ENCODE assay signal across 22 mouse cellular contexts in genomic region chr5:41983556-41983955, GRCm38 (mm10).
A peak's percentile ranks its signal among the peaks of the same experiment; 100 is the strongest.
DNase-seq lines count a peak whose midpoint lies in the region; ATAC-seq and TF ChIP-seq lines count a peak whose summit lies in the region.
"Had no signal": no experiment of that assay in that cellular context is flagged by ENCODE, and none has a peak within 500 bp of the region (broad histone marks: within the 10 kb centered on the region; RNA-seq: fewer than 3 reads in every experiment).

No protein-coding gene starts in this region.

- TF ChIP-seq POLR2A in brain, embryonic 14.5 days (IDR thresholded peaks at IDR 0.05; ENCODE audit: borderline replicate concordance, extremely low read depth, insufficient read depth, insufficient read length, poor library complexity, severe bottlenecking): no peak

- no peak overlapping the region for H3K4me3 ChIP-seq in midbrain, embryonic 15.5 days
- no peak overlapping the region for H3K4me3 ChIP-seq in midbrain, embryonic 11.5 days (ENCODE audit: low read depth, low read length)
- H3K4me3 ChIP-seq: embryonic facial prominence, embryonic 13.5 days; embryonic facial prominence, embryonic 15.5 days; erythroblast, embryonic 14.5 days; forebrain, embryonic 10.5 days; forebrain, embryonic 12.5 days had no signal

- peak; percentile 72; the same call in 1 of the 2 replicates for ATAC-seq in midbrain, embryonic 15.5 days (replicated peaks)
- ATAC-seq in midbrain, embryonic 11.5 days (ENCODE audit: low FRiP score): no peak
- no peak for ATAC-seq in frontal cortex, adult (ENCODE audit: low TSS enrichment)
- ATAC-seq: forebrain, embryonic 14.5 days; forebrain, embryonic 16.5 days had no signal

- H3K4me2 ChIP-seq in midbrain, embryonic 15.5 days: no peak overlapping the region
- no peak overlapping the region for H3K4me2 ChIP-seq in midbrain, embryonic 11.5 days
- H3K4me2 ChIP-seq: embryonic facial prominence, embryonic 13.5 days; embryonic facial prominence, embryonic 15.5 days; forebrain, embryonic 12.5 days had no signal

- no peaks in the 10 kb centered on the region for H3K9me3 ChIP-seq in midbrain, embryonic 15.5 days
- no peaks in the 10 kb centered on the region for H3K9me3 ChIP-seq in midbrain, embryonic 11.5 days (ENCODE audit: control insufficient read depth, low read length)
- H3K9me3 ChIP-seq: embryonic facial prominence, embryonic 13.5 days; embryonic facial prominence, embryonic 15.5 days; forebrain, embryonic 10.5 days; forebrain, embryonic 12.5 days had no signal

- no peak for DNase-seq in midbrain, embryonic 11.5 days (ENCODE audit: low spot score, missing footprints)
- DNase-seq in brain, adult 2 months (ENCODE audit: low read depth, low spot score): peak; percentile 21
- peak; percentile 49 for DNase-seq in brain, embryonic 14.5 days (ENCODE audit: low read depth)
- DNase-seq: adrenal gland, adult 2 months; adrenal gland, postnatal 10 days; adrenal gland, postnatal 25 days; cerebellum, adult 11 months; cerebellum, adult 18-20 months; cerebellum, adult 8-10 months; cerebellum, adult 9-11 months; cerebellum, postnatal 14 days; cerebellum, postnatal 36 days; embryo, embryonic 11 days had no signal

- WGBS in midbrain, embryonic 15.5 days: 56% methylated on average over 4 of the region's 4 CpGs
- 70% methylated on average over 4 of the region's 4 CpGs for WGBS in midbrain, embryonic 11.5 days

- H3K36me3 ChIP-seq in midbrain, embryonic 15.5 days (replicated peaks): no peaks in the 10 kb centered on the region
- no peaks in the 10 kb centered on the region for H3K36me3 ChIP-seq in midbrain, embryonic 11.5 days (ENCODE audit: control insufficient read depth, insufficient read depth, low read length)
- H3K36me3 ChIP-seq: embryonic facial prominence, embryonic 13.5 days; embryonic facial prominence, embryonic 15.5 days; forebrain, embryonic 10.5 days; forebrain, embryonic 12.5 days had no signal

- no peak for TF ChIP-seq CTCF in brain, embryonic 14.5 days (IDR thresholded peaks at IDR 0.05; ENCODE audit: borderline replicate concordance, extremely low read depth, insufficient read depth, insufficient read length)

- H3K27me3 ChIP-seq in midbrain, embryonic 15.5 days (replicated peaks): no peaks in the 10 kb centered on the region
- no peaks in the 10 kb centered on the region for H3K27me3 ChIP-seq in midbrain, embryonic 11.5 days (ENCODE audit: control insufficient read depth, insufficient read depth, low read length)
- H3K27me3 ChIP-seq: embryonic facial prominence, embryonic 13.5 days; embryonic facial prominence, embryonic 15.5 days; forebrain, embryonic 12.5 days had no signal

- H3K27ac ChIP-seq in midbrain, embryonic 15.5 days: no peak overlapping the region
- no peak overlapping the region for H3K27ac ChIP-seq in midbrain, embryonic 11.5 days (ENCODE audit: low read depth, low read length)
- H3K27ac ChIP-seq: embryonic facial prominence, embryonic 13.5 days; embryonic facial prominence, embryonic 15.5 days; forebrain, embryonic 10.5 days; forebrain, embryonic 12.5 days had no signal

- H3K9ac ChIP-seq in midbrain, embryonic 15.5 days: no peak overlapping the region
- H3K9ac ChIP-seq in midbrain, embryonic 11.5 days (ENCODE audit: low read length): no peak overlapping the region
- H3K9ac ChIP-seq: embryonic facial prominence, embryonic 13.5 days; embryonic facial prominence, embryonic 15.5 days; forebrain, embryonic 12.5 days had no signal

- H3K4me1 ChIP-seq in midbrain, embryonic 15.5 days: no peaks in the 10 kb centered on the region
- no peaks in the 10 kb centered on the region for H3K4me1 ChIP-seq in midbrain, embryonic 11.5 days (ENCODE audit: control insufficient read depth, insufficient read depth, low read length)
- H3K4me1 ChIP-seq: embryonic facial prominence, embryonic 13.5 days; embryonic facial prominence, embryonic 15.5 days; forebrain, embryonic 10.5 days; forebrain, embryonic 12.5 days had no signal
